Comparison of ENCODE assay signal across 9 mouse cellular contexts in genomic region chr14:115831219-115831755, GRCm38 (mm10).
DNase-seq lines count a peak whose midpoint lies in the region; ATAC-seq lines count a peak whose summit lies in the region.
"Had no signal": no experiment of that assay in that cellular context is flagged by ENCODE, and none has a peak within 500 bp of the region (broad histone marks: within the 10 kb centered on the region; RNA-seq: fewer than 3 reads in every experiment).

No protein-coding gene starts in this region.

- H3K27ac ChIP-seq in liver, embryonic 11.5 days (ENCODE audit: low read depth, low read length), result no peak overlapping the region
- H3K27ac ChIP-seq in neural tube, embryonic 15.5 days (replicated peaks), result no peak overlapping the region
- H3K27ac ChIP-seq: heart, embryonic 15.5 days had no signal

- WGBS in liver, embryonic 11.5 days, result under 1% methylated on average over 7 of the region's 7 CpGs
- WGBS in neural tube, embryonic 15.5 days, result 2% methylated on average over 7 of the region's 7 CpGs

- no peaks in the 10 kb centered on the region for H3K9me3 ChIP-seq in liver, embryonic 11.5 days (ENCODE audit: control insufficient read depth, low read length)
- no peaks in the 10 kb centered on the region for H3K9me3 ChIP-seq in neural tube, embryonic 15.5 days (replicated peaks)
- H3K9me3 ChIP-seq: heart, embryonic 15.5 days had no signal

- H3K9ac ChIP-seq in liver, embryonic 11.5 days (ENCODE audit: low read depth, low read length), result no peak overlapping the region
- H3K9ac ChIP-seq in neural tube, embryonic 15.5 days (replicated peaks), result no peak overlapping the region
- H3K9ac ChIP-seq: heart, embryonic 15.5 days had no signal

- no peaks in the 10 kb centered on the region for H3K4me1 ChIP-seq in liver, embryonic 11.5 days (replicated peaks; ENCODE audit: control insufficient read depth, insufficient read depth, low read length)
- no peaks in the 10 kb centered on the region for H3K4me1 ChIP-seq in neural tube, embryonic 15.5 days
- H3K4me1 ChIP-seq: heart, embryonic 15.5 days had no signal

- H3K27me3 ChIP-seq in liver, embryonic 11.5 days (replicated peaks; ENCODE audit: control insufficient read depth, insufficient read depth, low read length), result no peaks in the 10 kb centered on the region
- 0 out of 2 replicates have a peak, but pooled peaks cover 3% of the 10 kb centered on the region for H3K27me3 ChIP-seq in neural tube, embryonic 15.5 days (replicated peaks)
- H3K27me3 ChIP-seq: heart, embryonic 15.5 days had no signal

- H3K36me3 ChIP-seq in liver, embryonic 11.5 days (ENCODE audit: control insufficient read depth, insufficient read depth, low read length), result no peaks in the 10 kb centered on the region
- H3K36me3 ChIP-seq in neural tube, embryonic 15.5 days, result no peaks in the 10 kb centered on the region
- H3K36me3 ChIP-seq: heart, embryonic 15.5 days had no signal

- DNase-seq in B cell, adult 2 months, result peak; percentile 25 to 26
- peak; percentile 43 for DNase-seq in Muller cell, postnatal 12 days (ENCODE audit: inconsistent ontology term)
- peak; percentile 66 to 81 for DNase-seq in cerebellum, postnatal 25 days
- DNase-seq in gastrocnemius, adult 18-20 months (ENCODE audit: low spot score), result peak; percentile 41
- DNase-seq in kidney, postnatal 10 days, result peak; percentile 84
- peak; percentile 37 for DNase-seq in liver, embryonic 11.5 days (ENCODE audit: low spot score)
- peak; percentile 52 for DNase-seq in urinary bladder, postnatal 25 days (ENCODE audit: low spot score)

- no peak overlapping the region for H3K4me2 ChIP-seq in liver, embryonic 11.5 days
- H3K4me2 ChIP-seq in neural tube, embryonic 15.5 days, result no peak overlapping the region
- H3K4me2 ChIP-seq: heart, embryonic 15.5 days had no signal

- ATAC-seq in liver, embryonic 11.5 days (replicated peaks; ENCODE audit: low FRiP score), result 0 out of 2 replicates have a peak, but pooled peaks have one; percentile 23
- peak; percentile 61; the same call in 1 of the 2 replicates for ATAC-seq in neural tube, embryonic 15.5 days (ENCODE audit: low FRiP score)

- no peak overlapping the region for H3K4me3 ChIP-seq in liver, embryonic 11.5 days (ENCODE audit: low read depth, low read length)
- H3K4me3 ChIP-seq in neural tube, embryonic 15.5 days (replicated peaks), result no peak overlapping the region
- H3K4me3 ChIP-seq: heart, embryonic 15.5 days had no signal

Comparison
In these comparisons a context has a peak if more than half of its experiments do, and no peak if none do; other contexts are left out.
1. DNase-seq: peak in every context shown above with its lines; median percentile 84 in kidney, postnatal 10 days; 74 in cerebellum, postnatal 25 days; 52 in urinary bladder, postnatal 25 days; 43 in Muller cell, postnatal 12 days; 41 in gastrocnemius, adult 18-20 months; 37 in liver, embryonic 11.5 days; 26 in B cell, adult 2 months.